Mouse (Mus musculus): ENCODE measurements at regions not wholly inside any gene's neighbourhood (a gene's known extent, or its start where the extent isn't known, plus 50 kb on each side); places are given as distances from the start of the nearest gene placed in this dataset.

DNA sequence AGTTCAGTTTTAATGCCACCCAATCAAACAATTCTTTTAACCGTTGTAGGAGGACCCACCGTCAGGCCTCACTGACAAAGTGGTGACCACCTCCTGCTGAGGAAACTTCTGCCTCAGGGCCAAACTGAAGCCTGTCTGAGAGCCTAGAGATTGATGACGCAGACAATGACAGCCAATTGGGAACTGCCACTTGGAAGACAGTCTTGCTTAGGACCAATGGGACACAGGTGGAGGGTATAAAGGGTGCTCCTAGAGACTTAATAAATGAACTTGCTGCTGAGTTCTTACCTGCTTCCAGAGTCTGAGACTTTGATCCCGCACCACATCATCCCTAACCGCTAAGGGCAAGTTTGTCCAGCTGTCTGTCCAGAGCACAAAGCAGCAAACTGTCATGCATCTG lies 80.0 kb downstream of the Tbx4 start:
- DNase-seq = no peak

DNA sequence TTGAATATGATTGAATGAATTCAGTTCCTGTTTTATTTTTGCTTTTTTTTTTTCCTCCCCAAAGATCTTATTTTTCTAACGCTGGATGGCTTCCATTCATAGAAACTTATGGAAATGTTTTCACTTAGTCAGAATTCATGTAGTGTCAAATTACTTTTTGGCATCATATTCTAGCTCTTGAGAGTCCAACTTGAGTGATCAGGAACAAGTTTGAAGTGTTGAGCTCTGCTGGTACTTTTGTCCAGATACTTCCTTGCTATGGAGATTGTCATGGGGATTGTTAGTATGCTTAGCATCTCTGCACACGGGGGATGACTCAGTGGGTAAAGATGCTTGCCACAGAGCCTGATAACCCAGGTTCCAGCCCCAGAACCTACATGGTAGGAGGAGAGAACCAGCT lies 84.1 kb downstream of the Tbx4 start:
- DNase-seq = no peak

DNA sequence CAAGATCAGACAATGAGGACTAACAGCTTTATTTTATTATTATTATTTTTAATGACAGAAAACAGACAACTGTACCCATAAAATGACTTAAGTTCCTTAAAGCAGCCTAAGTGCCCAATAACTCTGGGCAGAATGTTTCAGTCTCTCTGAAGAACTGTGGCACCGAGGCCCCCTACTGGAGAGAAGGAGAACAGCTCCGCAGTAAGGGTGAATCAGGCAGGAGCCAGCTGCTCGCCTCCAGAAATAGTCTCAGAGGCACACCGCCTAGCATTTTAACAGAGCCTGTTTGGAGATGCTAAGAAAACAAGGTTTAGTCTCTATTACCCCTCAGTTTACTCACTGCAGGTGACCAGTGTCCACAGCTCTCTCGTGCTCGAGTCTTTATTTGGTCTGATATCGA lies 86.2 kb downstream of the Tbx4 start:
- DNase-seq = peak; percentile 67 to 81

DNA sequence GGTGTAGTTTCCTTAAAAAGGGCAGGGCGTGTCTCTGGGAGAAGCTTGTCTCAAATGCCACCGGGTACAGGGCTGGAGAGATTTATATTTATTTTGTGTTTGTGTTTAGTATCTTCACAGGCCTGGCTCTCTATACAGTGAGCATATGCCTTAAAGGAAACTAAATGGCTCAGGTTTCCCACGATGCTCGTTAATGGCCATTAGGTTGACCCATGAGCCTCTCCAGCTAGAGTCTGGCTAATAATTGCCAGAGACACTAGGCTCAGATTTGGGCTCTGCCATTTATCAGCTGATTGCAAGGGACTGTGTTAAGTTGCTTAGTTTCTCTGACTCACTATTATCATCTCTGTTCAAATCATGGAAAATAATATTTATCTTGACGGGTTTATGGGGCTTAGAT lies 87.5 kb downstream of the Tbx4 start:
- DNase-seq = peak; percentile 19 to 45

DNA sequence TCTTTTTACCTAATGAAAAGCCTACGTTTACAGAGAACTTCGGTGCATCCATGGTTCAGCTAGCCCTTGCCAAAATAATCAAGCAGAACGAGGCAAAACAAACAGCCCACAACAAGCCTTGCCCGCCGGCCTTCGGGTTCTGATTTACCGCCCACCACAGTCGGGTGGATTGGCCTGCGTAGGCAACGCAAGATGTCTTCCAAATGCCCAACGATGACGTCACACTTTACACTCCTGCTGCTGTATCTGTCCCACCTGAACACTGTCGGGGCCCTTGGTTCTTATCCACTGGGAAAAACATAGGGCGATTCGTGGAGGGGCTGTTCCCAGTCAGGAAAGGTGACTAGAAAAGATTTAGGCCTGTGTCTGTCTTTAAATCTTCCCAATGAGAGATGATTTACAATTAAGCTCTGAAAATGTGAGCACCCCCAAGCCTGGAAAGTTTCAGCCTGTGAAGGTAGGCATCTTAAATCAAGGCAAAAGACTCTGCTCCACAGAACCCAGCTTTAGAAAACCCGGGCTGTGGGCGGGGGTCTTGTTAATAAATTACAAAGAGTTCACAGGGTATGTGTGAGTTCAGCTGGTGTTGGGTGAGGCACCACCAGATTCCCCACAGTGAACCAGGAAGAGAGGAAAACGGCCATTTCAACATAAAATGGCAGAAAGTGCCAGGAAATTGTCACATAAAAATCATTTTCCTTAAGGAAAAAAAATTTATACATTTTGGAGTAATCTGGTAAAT lies 90.6 kb downstream of the Tbx4 start:
- no peak for DNase-seq

DNA sequence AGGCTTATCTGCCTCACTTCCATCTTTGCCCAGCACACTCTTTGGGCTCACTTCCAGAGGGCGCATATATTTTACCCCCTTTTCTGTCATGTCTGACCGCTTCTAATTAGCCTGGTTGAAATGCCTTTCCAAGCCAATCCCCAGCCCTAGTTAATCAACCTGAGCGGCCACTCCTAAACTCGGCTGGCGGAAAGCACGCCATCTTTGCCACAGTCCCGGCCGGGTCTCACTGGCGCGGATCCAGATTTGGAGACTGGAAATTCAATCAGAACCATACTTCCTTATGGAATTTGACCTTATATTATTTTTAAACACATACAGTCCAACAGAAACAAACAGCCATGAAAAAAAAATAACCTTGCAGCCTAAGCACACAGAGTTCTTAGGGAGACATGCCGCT lies 94.2 kb downstream of the Tbx4 start:
- no peak for DNase-seq

DNA sequence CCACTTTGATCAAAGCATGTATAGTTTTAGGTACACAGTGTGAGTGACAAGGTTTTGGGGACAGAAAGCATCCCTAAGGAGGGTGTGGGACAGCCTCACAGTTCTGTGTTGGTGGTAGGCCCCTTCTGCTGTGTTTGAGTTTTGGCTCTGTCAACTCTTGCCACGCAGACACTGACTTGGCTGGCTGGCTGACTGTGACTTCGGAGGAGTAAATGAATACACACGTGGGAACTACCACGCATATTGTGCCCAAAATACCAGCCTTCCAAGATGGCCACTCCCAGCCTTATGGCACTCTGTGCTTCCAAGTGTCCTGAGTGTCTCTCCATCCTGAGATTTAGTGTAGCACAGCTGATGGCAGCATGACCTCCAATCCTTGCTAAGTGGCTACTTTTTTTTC lies 95.3 kb downstream of the Tbx4 start:
- no peak for DNase-seq

DNA sequence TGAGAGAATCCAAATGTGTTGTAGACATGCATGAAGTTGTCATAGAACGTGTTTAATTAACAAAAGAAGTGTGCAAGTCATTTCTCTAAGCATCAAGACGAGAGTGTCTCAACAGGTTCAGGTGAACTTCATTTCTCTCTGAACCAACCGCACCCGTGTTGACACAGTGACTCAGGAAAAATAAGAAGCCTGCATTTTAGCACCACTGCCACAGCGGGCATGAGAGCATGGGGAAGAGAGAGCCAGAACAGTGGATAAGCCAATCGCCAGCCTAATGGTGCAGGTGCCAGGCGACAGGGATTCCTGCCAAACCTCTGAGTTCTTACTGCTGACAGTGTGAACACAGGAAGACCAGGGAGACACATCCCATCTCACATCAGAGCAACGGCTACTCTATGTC lies 100.1 kb downstream of the Tbx4 start:
- no peak for DNase-seq

DNA sequence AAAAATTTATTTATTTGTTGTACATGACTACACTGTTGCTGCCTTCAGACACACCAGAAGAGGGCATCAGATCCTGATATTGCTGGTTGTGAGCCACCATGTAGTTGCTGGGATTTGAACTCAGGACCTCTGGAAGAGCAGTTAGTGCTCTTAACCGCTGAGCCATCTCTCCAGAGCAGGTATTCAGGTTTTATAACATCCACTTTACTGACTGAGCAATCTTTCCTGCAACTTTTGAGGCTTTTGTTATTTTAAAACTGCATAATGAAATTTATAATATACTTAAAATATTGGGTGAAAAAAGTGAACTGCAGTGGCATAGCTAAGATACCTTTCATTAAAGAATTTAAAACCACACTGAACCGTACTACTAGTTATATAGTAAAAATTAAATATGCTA lies 101.0 kb downstream of the Tbx4 start:
- no peak for DNase-seq

DNA sequence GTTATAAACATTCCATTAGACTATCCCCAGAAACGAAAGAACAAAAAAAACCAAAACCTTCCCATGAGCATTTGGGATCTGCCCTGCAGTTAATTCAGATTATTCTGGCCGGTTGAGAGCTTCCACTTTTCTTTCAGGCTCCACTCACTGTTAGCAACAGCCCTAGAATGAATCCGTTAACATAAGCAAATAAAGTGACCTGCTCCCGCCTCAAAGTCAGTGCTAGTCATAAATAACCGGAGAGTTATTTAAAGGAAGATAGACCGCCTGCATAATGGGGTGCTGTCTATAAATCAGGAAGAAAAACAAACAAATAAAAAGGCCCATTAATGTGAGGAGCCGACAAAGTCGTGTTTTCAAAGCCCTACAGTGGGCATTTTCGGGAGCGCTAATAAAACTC lies 103.3 kb downstream of the Tbx4 start:
- DNase-seq = no peak

DNA sequence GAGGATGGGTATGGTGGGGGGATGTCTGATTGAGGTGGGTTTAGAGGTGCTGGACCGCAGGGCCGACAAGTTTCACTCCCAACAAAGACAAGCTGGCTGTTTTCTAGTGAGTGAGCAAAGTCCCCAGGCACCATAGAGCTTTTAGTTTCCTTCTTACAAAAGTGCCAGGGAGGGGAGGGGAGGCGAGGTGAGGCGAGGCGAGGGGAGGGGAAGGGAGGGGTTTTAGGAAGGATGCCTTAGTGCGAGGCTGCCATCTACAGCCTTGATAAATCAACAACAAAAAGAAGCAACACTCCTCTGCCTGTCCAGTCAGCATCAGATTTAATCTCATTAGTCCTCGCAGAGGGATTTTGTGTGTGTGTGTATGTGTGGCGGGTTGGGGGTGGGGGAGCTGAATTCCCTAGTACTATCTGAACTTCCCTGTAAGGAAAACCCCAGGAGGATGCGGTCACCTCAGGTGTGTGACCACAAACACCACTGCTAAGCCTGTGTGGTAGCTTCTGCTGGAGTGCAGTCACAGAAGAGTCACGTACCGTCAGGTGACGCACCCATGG lies 103.8 kb downstream of the Tbx4 start:
- DNase-seq = peak; percentile 57 to 64

DNA sequence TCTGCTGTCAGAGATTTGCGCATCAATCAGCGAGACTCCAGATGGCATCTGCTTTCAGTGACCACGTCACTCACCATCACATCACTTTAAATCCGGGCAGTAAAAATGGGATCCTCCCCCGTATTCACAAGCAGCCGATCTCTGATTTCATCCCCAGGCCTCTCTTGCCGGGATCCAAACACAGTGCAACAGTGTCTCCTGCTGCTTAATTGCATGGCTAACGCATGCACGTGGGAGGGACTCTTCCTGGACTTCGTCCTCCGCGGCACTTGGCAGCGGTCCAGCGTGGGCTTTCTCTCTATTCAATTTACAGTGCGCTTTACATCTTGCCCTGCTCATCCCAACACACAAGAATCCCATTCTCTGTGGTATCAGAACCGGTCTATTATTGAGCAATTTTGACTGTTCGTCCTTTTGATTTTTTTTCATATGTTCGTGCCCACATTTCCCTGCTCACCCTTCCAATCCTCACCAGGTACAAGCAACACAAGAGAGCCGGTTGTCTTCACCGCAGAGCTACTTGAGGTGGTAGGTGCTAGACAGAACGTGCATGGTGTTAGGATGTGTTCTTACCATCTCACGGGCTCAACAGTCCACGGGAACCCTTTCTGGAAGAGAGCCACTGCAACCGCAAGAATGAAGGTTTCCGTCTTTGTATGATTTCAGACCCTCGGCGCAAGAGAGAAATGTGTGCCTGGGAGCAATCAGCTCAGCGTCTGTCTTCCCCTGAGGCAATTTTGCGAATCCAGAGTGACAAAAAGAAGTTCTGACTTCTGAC lies 109.3 kb downstream of the Tbx4 start:
- peak; percentile 22 to 67 for DNase-seq

DNA sequence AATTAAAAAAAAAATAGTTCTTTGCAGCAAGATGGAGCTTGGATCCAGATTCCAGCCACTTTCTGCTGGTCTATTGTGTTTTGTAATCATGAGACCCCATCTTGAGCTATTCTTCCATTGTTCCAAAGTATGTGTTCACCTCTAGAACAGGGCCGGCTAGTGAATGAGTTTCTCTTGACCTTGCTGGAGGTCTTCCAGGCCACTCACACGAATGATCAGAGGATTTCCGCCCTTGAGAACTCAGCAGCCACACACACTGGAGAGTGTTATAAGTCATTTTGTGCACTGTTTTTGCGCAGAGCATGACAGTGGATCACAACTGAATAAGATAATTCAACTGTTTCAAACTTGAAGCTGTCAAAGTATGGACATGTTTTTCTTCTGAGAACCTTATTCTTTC lies 110.5 kb downstream of the Tbx4 start:
- peak in 1 of 2 experiments; percentile 36 for DNase-seq

DNA sequence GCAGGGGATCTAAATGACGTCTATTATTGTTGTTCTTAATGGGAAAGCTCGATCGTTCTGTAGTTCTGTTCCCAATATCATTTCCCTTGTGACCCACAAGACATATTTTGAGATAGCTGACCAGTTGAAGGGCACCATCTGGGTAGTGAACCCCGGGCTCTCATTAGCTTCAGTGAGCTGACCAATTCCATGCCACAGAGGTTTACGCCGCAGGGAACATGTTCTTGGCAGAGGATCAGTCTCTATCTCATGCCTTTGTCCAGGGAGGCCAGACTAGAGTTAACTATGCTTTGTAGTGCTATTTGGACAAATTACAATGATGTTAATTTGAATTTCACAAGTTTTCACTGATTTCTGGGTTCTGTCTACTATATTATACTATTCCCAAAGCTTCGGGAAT lies 117.1 kb downstream of the Tbx4 start:
- no peak for DNase-seq

DNA sequence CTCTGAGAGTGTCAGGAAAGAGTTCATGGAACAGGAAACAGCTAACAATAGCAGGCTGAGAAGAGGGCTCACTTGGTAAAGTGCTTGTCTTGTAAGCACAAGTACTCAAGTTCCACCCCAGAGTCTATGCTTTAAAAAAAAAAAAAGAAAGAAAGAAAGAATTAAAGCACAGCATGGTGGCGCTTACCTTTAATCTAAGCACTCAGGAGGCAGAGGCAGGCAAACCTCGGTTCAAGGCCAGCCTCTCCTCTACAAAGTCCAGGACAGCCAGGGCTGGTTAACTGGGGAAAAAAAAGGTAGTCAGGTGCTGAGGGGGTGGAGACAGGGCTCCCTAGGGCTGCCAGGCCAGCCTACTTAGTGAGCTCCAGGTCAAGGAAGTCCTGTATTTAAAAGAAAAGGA lies 119.1 kb downstream of the Tbx4 start:
- no peak for DNase-seq

DNA sequence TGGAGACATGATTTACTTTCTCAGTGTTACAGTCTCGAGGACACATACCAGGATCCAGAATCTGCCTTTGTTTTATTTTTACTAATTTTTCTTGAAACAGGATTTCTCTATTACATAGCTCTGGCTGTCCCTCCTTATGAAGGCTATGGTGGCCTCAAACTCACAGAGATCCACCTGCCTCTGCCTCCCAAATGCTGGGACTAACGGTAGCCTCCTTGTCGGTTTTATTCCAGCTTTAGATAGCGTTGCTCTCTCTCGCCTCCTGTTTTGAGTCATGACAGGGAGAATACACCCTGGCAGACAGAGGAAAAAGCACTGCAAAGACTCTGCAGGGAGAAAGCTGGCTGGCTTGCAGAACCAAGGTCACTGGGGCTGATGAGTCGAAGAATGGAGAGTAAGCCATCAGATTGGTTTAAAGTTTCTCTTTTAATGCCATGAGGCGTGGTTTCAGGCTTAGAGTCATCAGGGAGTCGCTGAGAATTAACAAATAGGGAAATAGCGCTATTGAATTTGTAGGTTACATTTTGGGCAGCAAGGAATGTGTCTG lies 119.8 kb downstream of the Tbx4 start:
- DNase-seq = no peak

DNA sequence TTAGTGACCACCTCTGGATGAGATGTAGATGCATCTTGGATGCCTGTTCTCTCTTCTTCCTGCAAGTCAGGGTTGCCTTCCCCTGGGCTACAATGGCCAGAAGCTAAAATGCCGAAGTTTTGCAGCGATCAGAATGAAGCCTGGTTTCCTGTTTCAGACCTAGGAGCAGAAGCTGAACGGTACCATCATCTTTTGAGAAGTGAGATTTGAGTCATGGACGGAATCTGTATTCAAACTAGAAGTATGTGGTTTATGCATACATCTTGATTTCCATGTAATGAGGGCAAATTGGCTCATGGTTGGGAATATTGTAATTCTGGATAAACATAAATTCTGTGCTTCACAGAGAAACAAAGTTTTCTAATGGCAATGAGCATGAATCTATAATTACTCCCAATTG lies 120.6 kb downstream of the Tbx4 start:
- no peak for DNase-seq
